Mouse (Mus musculus) testis, adult 10 weeks (tissue): Measurements from ENCODE around the gene Olfr628. TPM values are rescaled to one million over a fixed set of nuclear protein-coding genes. Genes with fewer than 3 reads are reported as not detected.

Source experiments
- polyA plus RNA-seq: library from polyadenylated mRNA; stranded (reverse); fragments of 350-450 nt; fragmentation: Illumina TruSeq; extraction: RNeasy Lipid Tissue Mini Kit (QIAGEN cat#74804); gene quantifications from one replicate; pipeline ENCODE4 v1.2.3, GENCODE M21; 2014; ENCODE audit warnings: low read depth, low replicate concordance

Gene Olfr628
- polyA plus RNA-seq: not detected

DNA sequence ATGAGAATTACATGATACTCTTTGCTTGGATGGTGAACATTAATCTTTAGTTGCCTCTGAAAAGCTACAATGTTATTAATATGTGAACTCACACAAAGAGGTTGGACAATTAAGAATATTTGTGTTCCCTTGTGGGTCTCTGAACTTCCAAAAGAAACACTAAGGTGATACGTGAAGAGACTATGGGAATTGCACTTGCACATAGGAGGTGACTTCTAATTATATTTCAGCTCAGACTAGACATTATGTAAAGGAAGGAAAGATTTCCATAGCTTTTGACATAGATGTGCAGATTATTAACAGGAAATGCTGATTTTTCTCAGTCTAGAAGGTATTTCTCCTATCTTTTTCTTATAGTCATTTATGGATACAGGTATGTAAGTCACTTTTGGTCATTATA lies at the start of gene Olfr628:
Olfr628 (plus strand) TSS at position 301 of the 400 bp plus-strand sequence.

DNA sequence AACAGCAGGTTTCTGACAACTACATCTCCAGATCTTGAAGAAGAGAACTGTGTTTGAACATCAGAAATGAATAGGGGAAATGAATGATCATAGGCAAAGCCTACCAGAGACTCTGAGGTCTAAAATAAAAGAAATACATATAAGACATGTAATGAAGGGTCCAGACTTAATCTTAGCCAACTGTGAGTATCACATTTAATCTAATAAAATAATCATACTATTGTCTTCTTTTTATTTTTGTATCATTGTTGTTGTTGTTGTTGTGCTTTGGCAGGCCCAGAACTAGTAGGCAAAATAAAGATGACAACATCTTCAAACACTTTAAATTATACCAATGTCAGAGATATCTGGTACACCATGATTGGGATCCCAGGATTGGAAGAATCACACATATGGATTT lies 47.8 kb upstream of the Olfr628 start, which contains the start of gene Olfr625-ps1:
Olfr625-ps1 (plus strand) TSS at position 301 of the 400 bp plus-strand sequence.

DNA sequence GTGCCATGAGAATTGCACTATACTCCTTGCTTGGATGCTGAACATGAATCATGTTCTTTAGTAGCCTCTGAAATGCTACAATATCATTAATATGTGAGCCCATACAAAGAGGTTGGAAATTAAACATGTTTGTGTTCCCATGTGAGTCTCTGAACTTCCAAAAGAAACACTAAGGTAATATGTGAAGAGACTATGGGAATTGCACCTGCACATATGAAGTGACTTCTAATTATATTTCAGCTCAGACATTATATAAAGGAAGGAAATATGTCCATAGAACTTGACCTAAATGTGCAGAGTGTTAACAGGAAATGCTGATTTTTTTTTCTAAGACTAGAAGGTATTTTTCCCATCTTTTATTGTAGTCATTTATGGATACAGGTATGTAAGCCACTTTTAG lies 15.8 kb upstream of the Olfr628 start, which contains the start of gene Olfr243:
Olfr243 (plus strand) TSS at position 301 of the 400 bp plus-strand sequence.

DNA sequence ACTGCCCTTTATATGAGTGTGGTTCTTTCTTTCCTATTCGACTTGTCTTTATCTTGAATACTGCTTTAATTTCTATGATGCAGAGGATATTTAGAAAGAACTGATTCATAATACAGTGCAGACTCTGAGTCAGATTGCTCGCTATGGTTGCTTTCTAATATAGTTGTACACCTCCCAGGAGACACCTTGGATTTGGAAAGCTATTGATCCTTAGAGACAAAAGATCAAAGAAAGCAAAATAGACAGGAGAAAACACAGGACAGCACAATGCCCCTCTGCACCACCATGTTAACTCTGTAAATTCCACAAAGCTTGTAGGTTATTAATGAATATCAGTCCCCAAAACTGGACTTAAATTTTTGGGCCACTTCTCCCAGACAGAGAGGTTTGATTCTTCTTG lies 14.7 kb downstream of the Olfr628 start, which contains the start of gene Olfr629:
Olfr629 (minus strand) TSS at position 101 of the 400 bp plus-strand sequence.

DNA sequence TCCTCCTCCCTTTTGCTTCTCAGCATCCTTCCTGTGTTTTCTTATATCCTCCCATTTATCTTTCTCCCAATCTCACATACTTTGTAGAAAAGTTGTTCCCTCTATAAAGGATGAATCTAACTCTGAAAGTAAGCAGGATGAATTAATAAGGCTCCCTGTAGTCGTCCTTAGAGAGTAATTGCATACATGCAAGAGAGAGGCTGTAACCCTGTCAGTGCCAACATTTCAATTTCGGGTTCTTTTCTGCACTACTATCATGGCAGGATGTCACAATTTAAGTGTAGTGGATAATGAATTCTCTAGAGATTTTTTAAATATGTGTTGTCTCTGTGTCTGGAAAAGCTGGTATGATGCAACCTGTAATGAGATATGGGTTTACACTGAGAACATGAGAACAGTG lies 27.1 kb downstream of the Olfr628 start, which contains the start of gene Olfr630:
Olfr630 (minus strand) TSS at position 101 of the 400 bp plus-strand sequence.

DNA sequence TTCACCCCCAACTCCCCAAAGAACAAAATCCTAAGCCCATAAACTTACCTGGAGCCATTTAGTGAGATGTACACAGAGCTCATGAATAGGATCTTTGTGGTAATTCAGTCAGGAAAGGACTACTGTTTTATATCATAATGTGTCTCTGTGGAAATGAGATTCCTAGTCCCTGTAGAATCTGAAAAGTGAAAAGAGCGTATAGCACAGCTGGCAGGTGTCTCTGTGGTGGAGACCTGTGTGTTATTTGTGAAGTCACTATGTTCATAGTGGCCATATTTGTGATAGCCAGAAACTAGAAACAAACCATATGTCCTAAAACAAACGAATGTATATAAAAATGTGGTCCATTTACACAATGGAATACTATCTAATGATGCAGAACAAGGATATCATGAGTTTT lies 41.3 kb downstream of the Olfr628 start, which contains the start of gene Olfr69:
Olfr69 (minus strand) TSS at position 101 of the 400 bp plus-strand sequence.

DNA sequence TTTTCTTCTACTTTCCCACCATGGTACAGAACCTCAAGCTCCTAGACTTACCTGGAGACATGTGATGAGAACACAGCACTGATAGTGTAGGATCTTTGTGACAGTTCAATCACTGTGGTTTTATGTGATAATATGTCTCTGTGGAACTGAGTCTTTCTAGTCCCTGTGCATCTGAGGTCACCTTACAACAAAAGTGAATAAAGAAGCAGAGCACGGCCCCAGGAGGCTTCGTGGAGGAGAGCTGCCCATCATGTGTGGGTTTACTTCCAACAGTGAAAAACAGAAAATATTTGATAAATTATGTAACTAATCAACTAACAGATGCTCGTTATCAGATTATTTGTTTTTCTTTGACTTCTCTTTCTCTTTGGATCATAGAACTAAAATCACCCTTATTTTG lies 49.4 kb downstream of the Olfr628 start, which contains the start of gene Olfr68:
Olfr68 (minus strand) TSS at position 101 of the 400 bp plus-strand sequence.

Other genes with a start within 250 kb of the Olfr628 start
- gene Olfr609, start 232.3 kb upstream of the Olfr628 start, polyA plus RNA-seq: not detected
- gene Olfr610, start 218.3 kb upstream of the Olfr628 start, polyA plus RNA-seq: not detected
- gene Olfr611, start 209.5 kb upstream of the Olfr628 start, polyA plus RNA-seq: not detected
- not detected for gene Olfr612, start 187.7 kb upstream of the Olfr628 start, polyA plus RNA-seq
- gene Olfr613, start 182.3 kb upstream of the Olfr628 start, polyA plus RNA-seq: not detected
- not detected for gene Olfr615, start 174.3 kb upstream of the Olfr628 start, polyA plus RNA-seq
- gene Olfr616, start 161.2 kb upstream of the Olfr628 start, polyA plus RNA-seq: 0.38 TPM
- gene Olfr617, start 157.3 kb upstream of the Olfr628 start, polyA plus RNA-seq: not detected
- not detected for gene Olfr618, start 140.3 kb upstream of the Olfr628 start, polyA plus RNA-seq
- not detected for gene Olfr619, start 129.8 kb upstream of the Olfr628 start, polyA plus RNA-seq
- not detected for gene Olfr620, start 117.8 kb upstream of the Olfr628 start, polyA plus RNA-seq
- not detected for gene Olfr622, start 87.7 kb upstream of the Olfr628 start, polyA plus RNA-seq
- not detected for gene Olfr623, start 66.7 kb upstream of the Olfr628 start, polyA plus RNA-seq
- gene Olfr624, start 59.2 kb upstream of the Olfr628 start, polyA plus RNA-seq: 0.06 TPM
- not detected for gene Olfr625-ps1, start 47.7 kb upstream of the Olfr628 start, polyA plus RNA-seq
- gene Olfr243, start 15.7 kb upstream of the Olfr628 start, polyA plus RNA-seq: not detected
- not detected for gene Olfr629, start 14.6 kb downstream of the Olfr628 start, polyA plus RNA-seq
- not detected for gene Olfr630, start 27.0 kb downstream of the Olfr628 start, polyA plus RNA-seq
- gene Olfr69, start 41.2 kb downstream of the Olfr628 start, polyA plus RNA-seq: not detected
- not detected for gene Olfr68, start 49.3 kb downstream of the Olfr628 start, polyA plus RNA-seq
- not detected for gene Olfr67, start 61.4 kb downstream of the Olfr628 start, polyA plus RNA-seq
- gene Hbb-bt, start 83.6 kb downstream of the Olfr628 start, polyA plus RNA-seq: 0.62 TPM
- gene Hbb-bs, start 97.7 kb downstream of the Olfr628 start, polyA plus RNA-seq: 9.6 TPM
- gene Hbb-bh2, start 110.1 kb downstream of the Olfr628 start, polyA plus RNA-seq: not detected
- gene Hbb-bh1, start 112.8 kb downstream of the Olfr628 start, polyA plus RNA-seq: not detected
- gene Hbb-y, start 122.8 kb downstream of the Olfr628 start, polyA plus RNA-seq: not detected
- not detected for gene Olfr66, start 155.9 kb downstream of the Olfr628 start, polyA plus RNA-seq
- gene Olfr64, start 164.1 kb downstream of the Olfr628 start, polyA plus RNA-seq: not detected
- not detected for gene Olfr65, start 173.1 kb downstream of the Olfr628 start, polyA plus RNA-seq
- not detected for gene Olfr631, start 198.5 kb downstream of the Olfr628 start, polyA plus RNA-seq
- not detected for gene Olfr632, start 204.0 kb downstream of the Olfr628 start, polyA plus RNA-seq
- gene Olfr633, start 214.1 kb downstream of the Olfr628 start, polyA plus RNA-seq: not detected
- 0.03 TPM for gene Olfr635, start 240.8 kb downstream of the Olfr628 start, polyA plus RNA-seq